Mouse (Mus musculus): Measurements from ENCODE around the gene Tjp2. TPM values are rescaled to one million over a fixed set of nuclear protein-coding genes. Genes with fewer than 3 reads are reported as not detected.

Tjp2 gene
- polyA plus RNA-seq, 1 experiment: 5.5 TPM

- Histone ChIP-seq H3K4me3 (ENCODE audit: control insufficient read depth, insufficient read depth, low read length) (no peak overlapping the region), H3K27me3 (ENCODE audit: control insufficient read depth, insufficient read depth, low read length) (no peaks in the 10 kb centered on the region), H3K4me1 (replicated peaks; ENCODE audit: control insufficient read depth, insufficient read depth, low read length) (no peaks in the 10 kb centered on the region), H3K27ac (ENCODE audit: control insufficient read depth, insufficient read depth, low read length) (no peak overlapping the region), H3K36me3 (ENCODE audit: control insufficient read depth, insufficient read depth, low read length) (no peaks in the 10 kb centered on the region)
- 97% methylated on average over 8 of the region's 8 CpGs for WGBS
- TF ChIP-seq CTCF (IDR thresholded peaks at IDR 0.05; ENCODE audit: borderline replicate concordance, control insufficient read depth, extremely low read depth, insufficient read depth, low read length, poor library complexity) (no peak), POLR2A (IDR thresholded peaks at IDR 0.05; ENCODE audit: control insufficient read depth, extremely low read depth, insufficient read depth, low read length, poor library complexity) (no peak)
- DNase-seq: no peak
Observed at GRCm38 (mm10) chr19:24160460-24160859, 64.4 kb downstream of the Tjp2 start.

GRCm38 (mm10) chr19:24159751-24160150 is 65.1 kb downstream of the Tjp2 start:
- no peak for DNase-seq
- Histone ChIP-seq H3K4me3 (ENCODE audit: control insufficient read depth, insufficient read depth, low read length) (no peak overlapping the region), H3K27ac (ENCODE audit: control insufficient read depth, insufficient read depth, low read length) (no peak overlapping the region)

GRCm38 (mm10) chr19:24159334-24159733 is 65.5 kb downstream of the Tjp2 start:
- no peak for DNase-seq

More at GRCm38 (mm10) chr19:24159751-24160150, 65.1 kb downstream of the Tjp2 start:
- Histone ChIP-seq H3K27me3 (ENCODE audit: control insufficient read depth, insufficient read depth, low read length) (no peaks in the 10 kb centered on the region), H3K4me1 (replicated peaks; ENCODE audit: control insufficient read depth, insufficient read depth, low read length) (no peaks in the 10 kb centered on the region), H3K36me3 (ENCODE audit: control insufficient read depth, insufficient read depth, low read length) (no peaks in the 10 kb centered on the region)
- 94% methylated on average over 9 of the region's 9 CpGs for WGBS
- TF ChIP-seq CTCF (IDR thresholded peaks at IDR 0.05; ENCODE audit: borderline replicate concordance, control insufficient read depth, extremely low read depth, insufficient read depth, low read length, poor library complexity) (no peak), POLR2A (IDR thresholded peaks at IDR 0.05; ENCODE audit: control insufficient read depth, extremely low read depth, insufficient read depth, low read length, poor library complexity) (no peak)

GRCm38 (mm10) chr19:24156067-24156455 is 68.8 kb downstream of the Tjp2 start:
- WGBS: 64% methylated on average over 6 of the region's 6 CpGs
- Histone ChIP-seq H3K4me1 (replicated peaks; ENCODE audit: control insufficient read depth, insufficient read depth, low read length) (no peaks in the 10 kb centered on the region), H3K36me3 (ENCODE audit: control insufficient read depth, insufficient read depth, low read length) (no peaks in the 10 kb centered on the region), H3K4me3 (ENCODE audit: control insufficient read depth, insufficient read depth, low read length) (no peak overlapping the region), H3K27ac (ENCODE audit: control insufficient read depth, insufficient read depth, low read length) (no peak overlapping the region), H3K27me3 (ENCODE audit: control insufficient read depth, insufficient read depth, low read length) (no peaks in the 10 kb centered on the region)
- no peak for DNase-seq
- TF ChIP-seq CTCF (IDR thresholded peaks at IDR 0.05; ENCODE audit: borderline replicate concordance, control insufficient read depth, extremely low read depth, insufficient read depth, low read length, poor library complexity): no peak
- no peak for TF ChIP-seq POLR2A (IDR thresholded peaks at IDR 0.05; ENCODE audit: control insufficient read depth, extremely low read depth, insufficient read depth, low read length, poor library complexity)

More at GRCm38 (mm10) chr19:24159334-24159733, 65.5 kb downstream of the Tjp2 start:
- Histone ChIP-seq H3K4me3 (ENCODE audit: control insufficient read depth, insufficient read depth, low read length) (no peak overlapping the region), H3K27me3 (ENCODE audit: control insufficient read depth, insufficient read depth, low read length) (no peaks in the 10 kb centered on the region), H3K36me3 (ENCODE audit: control insufficient read depth, insufficient read depth, low read length) (no peaks in the 10 kb centered on the region), H3K4me1 (replicated peaks; ENCODE audit: control insufficient read depth, insufficient read depth, low read length) (no peaks in the 10 kb centered on the region), H3K27ac (ENCODE audit: control insufficient read depth, insufficient read depth, low read length) (no peak overlapping the region)
- 92% methylated on average over 8 of the region's 9 CpGs for WGBS
- no peak for TF ChIP-seq POLR2A (IDR thresholded peaks at IDR 0.05; ENCODE audit: control insufficient read depth, extremely low read depth, insufficient read depth, low read length, poor library complexity)
- TF ChIP-seq CTCF (IDR thresholded peaks at IDR 0.05; ENCODE audit: borderline replicate concordance, control insufficient read depth, extremely low read depth, insufficient read depth, low read length, poor library complexity): no peak

GRCm38 (mm10) chr19:24155395-24156066 is 69.3 kb downstream of the Tjp2 start:
- Histone ChIP-seq H3K27me3 (ENCODE audit: control insufficient read depth, insufficient read depth, low read length) (no peaks in the 10 kb centered on the region), H3K4me3 (ENCODE audit: control insufficient read depth, insufficient read depth, low read length) (no peak overlapping the region), H3K27ac (ENCODE audit: control insufficient read depth, insufficient read depth, low read length) (no peak overlapping the region), H3K36me3 (ENCODE audit: control insufficient read depth, insufficient read depth, low read length) (no peaks in the 10 kb centered on the region), H3K4me1 (replicated peaks; ENCODE audit: control insufficient read depth, insufficient read depth, low read length) (no peaks in the 10 kb centered on the region)
- TF ChIP-seq POLR2A (IDR thresholded peaks at IDR 0.05; ENCODE audit: control insufficient read depth, extremely low read depth, insufficient read depth, low read length, poor library complexity): no peak
- 91% methylated on average over 8 of the region's 8 CpGs for whole genome bisulfite sequencing
- no peak for DNase-seq

GRCm38 (mm10) chr19:24153266-24154023 is 71.4 kb downstream of the Tjp2 start:
- Histone ChIP-seq H3K4me3 (ENCODE audit: control insufficient read depth, insufficient read depth, low read length) (no peak overlapping the region), H3K27ac (ENCODE audit: control insufficient read depth, insufficient read depth, low read length) (no peak overlapping the region), H3K27me3 (ENCODE audit: control insufficient read depth, insufficient read depth, low read length) (no peaks in the 10 kb centered on the region), H3K4me1 (replicated peaks; ENCODE audit: control insufficient read depth, insufficient read depth, low read length) (no peaks in the 10 kb centered on the region), H3K36me3 (ENCODE audit: control insufficient read depth, insufficient read depth, low read length) (no peaks in the 10 kb centered on the region)
- peak; percentile 24 for DNase-seq
- TF ChIP-seq POLR2A (IDR thresholded peaks at IDR 0.05; ENCODE audit: control insufficient read depth, extremely low read depth, insufficient read depth, low read length, poor library complexity): no peak
- TF ChIP-seq CTCF (IDR thresholded peaks at IDR 0.05; ENCODE audit: borderline replicate concordance, control insufficient read depth, extremely low read depth, insufficient read depth, low read length, poor library complexity): no peak
- WGBS: 56% methylated on average over 9 of the region's 9 CpGs

Data from thymus, adult 2 months (tissue).